Mouse (Mus musculus) Muller cell, postnatal 12 days (primary cell): ENCODE results near the gene Atp13a2.
A peak's percentile ranks its signal among the peaks of the same experiment; 100 is the strongest.

Experiments used
- DNase-seq: peaks from one replicate; pipeline ENCODE4 v3.0.0-alpha.2; 2015; ENCODE audit errors: inconsistent ontology term

Gene Atp13a2

DNA sequence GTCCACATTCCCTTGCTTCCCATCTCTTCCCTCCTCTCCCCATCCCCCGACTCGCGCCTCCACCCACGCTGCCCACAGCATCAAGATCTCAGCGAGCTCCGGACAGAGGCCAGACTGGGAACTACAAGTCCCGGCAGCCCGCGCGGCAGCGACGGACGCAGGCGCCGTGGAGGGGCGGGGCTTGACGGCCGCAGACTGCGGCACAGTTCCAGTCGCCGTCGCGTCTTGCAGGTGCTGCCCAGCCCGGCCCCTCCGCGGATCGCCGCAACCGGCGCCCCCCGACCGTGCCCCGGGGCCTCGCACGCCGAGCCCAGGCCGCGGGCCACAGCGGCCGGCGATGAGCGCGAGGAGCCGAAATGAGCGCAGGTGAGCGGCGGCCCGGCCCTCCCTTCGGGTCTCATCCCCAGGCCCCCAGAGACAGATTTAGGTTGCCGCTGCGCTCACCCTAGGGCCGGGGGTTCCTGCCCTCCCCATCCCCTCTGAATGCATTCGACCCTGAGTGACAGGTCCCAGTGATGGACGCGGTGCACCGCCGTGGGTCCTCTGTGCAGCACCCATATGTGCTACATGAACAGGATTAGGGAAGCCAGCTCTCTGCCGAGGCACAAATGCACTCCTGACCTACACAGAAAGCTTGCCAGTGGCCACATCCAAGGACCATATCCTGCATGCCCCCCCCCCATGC, at the start of gene Atp13a2:
Gene Atp13a2, plus strand, starts transcription at position 163 of the 685 bp plus-strand sequence.
- peak; percentile 92 for DNase-seq

DNA sequence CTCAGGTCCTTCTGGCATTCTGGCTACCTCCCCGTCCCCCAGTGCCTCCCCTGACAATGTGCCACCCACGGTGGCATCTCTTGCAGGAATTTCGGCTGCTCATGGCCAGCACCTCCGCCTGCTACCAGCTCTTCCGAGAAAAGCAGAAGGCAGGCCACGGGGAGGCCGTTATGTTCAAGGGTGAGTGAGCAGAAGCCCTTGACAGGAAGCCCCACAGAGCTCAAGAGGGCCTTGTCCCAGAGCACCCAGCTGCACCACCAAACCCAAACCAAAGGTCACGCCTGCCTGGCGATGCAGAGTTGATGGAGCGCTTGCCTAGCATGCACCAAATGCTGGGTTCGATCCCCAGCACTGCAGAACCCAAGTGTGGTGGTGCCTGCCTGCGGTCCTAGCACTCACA, 42.3 kb upstream of the Atp13a2 start:
- DNase-seq: no peak

DNA sequence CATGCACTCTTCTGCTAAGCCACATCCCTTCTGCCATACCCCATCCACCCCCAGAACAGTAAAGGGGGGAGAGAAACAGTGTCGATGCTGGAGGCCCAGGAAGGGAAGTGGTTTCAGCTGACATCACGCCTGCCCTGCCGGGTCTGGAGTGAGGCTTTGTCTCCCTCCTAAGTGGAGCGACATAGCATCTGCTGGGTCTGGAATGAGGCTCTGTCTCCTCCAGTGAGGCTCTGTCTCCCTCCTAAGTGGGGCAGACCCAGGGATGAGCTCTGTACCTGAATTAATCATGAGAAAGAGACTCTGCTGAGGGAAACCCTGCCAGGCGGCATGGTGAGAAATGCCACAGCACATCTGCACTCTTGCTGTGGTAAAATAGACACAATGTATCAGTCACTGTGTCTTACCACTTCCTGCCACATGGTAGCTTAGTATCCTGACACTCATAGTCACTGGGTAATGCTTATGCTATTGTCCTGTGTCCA, 41.7 kb upstream of the Atp13a2 start:
- peak; percentile 38 for DNase-seq

DNA sequence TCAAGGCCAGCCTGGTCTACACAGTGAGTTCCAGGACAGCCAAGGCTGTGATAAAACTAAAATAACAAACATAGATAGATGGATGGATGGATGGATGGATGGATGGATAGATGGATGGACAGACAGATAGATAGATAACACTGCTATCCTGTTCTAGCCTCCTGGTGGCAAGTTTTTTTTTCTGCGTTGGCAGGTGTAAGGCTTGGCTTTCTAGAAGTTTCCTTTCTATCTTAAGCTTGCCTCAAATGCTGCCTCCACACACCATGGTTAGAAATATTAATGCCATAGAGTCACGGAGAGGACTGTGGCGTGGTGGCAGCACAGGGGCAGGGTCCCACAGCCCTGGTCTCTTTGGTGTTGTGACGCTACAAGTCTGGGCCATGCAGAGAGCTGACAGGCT, 41.1 kb upstream of the Atp13a2 start:
- no peak for DNase-seq

DNA sequence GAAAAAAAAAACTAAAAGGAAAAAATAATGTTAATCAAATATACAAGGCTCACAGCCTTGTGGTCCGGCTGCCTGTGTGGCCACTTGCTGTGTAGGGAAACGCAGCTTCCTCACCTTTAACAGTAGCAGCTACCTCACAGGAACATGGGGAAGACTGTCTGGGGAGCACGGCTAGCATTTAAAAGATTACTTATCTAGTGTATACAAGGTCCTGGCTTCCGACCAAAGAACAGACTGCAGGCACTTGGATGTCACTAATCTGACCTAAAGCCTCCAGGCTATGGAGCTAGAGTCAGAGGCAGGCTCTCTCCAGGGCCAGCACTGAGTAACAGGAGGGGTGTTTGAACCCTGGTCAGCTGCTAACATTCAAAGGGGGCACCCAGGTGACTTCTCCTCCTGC, 40.6 kb upstream of the Atp13a2 start:
- no peak for DNase-seq

DNA sequence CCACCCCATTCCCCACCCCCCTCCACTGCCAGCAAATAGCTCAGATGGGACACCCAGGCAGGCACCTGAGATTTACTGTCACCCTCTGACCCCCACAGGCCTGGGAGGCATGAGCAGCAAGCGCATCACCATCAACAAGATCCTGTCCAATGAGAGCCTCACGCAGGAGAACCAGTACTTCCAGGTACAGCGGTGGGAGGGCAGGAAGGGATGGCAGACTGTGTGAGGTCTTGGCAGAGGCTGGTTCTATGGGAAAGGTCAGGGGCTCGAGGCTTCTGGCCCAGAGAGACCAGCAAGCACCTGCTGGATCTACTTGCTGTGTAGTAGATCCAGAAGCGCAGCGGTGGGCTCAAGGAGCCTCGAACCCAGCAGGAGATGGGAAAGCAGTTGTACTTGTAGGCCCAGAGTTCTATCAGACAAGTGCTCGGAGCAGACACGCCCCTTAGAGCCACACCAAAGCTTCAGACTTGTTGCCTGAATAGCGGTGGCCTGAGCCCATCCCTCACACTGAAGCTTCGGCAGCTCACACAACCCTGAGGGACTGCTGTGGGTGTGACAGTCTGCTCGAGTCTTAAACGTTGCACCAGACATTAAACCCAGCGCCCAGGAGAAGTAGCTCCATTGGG, 40.0 kb upstream of the Atp13a2 start:
- no peak for DNase-seq

DNA sequence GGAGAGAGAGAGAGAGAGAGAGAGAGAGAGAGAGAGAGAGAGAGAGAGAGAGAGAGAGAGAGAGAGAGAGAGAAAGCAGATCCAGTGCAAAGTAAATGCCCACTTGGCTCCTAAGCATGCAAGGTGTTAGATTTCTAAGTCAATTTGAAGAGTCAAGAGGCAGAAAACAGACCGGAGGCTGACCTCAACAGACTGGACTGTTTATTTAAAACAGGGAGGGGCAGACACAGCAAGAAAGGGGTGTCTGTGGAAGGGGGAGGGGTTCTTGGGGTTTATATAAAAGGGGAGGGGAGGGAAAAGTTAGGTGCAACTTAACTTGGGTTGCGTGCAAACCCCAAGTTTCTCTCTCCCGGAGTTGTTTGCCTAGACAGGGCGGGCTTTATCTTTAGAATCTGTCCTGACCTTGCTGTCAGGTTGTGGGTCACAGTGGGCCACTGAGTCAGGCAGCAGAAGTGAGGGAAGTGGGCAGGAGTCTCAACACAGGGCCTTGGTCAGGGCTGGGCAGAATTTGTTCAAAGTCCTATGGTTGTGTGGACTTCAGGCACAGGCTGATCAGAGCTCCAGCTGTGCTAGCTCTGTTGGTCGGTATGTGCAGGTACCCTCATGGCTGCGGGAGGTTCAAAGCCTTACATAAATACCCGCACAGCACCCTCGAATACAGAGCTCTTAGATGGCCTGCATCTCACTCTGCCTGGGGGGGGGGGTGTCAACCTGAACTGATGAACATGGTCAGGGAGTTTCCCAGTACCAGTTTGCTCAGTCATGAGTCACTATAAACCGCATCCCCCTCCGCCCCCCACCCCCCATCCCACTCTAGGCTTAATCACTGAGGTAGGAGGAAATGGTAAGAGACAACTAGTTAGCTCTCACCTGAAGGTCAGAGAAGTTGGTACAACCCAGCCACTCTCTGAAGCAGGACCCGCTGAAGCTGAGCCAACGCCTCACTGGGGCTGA, 38.9 kb upstream of the Atp13a2 start:
- no peak for DNase-seq

DNA sequence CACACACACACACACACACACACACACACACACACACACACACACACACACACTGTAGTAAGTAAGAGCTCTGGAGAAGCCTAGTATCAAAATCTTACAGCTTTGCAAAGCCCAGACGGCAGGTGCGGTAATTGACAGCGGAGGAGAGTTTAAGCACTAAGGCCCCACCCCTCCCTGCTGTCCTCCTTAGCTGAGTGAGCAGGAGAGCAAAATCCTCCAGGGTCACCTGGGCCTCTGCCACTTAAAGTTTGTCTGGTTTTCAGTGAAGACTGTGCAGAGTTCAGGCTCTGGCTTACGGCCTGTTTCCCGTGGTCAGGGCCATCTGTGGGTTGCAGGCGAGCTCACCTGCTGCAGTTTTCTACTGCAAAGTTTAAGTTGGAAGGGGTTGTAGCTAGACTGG, 38.2 kb upstream of the Atp13a2 start:
- no peak for DNase-seq

DNA sequence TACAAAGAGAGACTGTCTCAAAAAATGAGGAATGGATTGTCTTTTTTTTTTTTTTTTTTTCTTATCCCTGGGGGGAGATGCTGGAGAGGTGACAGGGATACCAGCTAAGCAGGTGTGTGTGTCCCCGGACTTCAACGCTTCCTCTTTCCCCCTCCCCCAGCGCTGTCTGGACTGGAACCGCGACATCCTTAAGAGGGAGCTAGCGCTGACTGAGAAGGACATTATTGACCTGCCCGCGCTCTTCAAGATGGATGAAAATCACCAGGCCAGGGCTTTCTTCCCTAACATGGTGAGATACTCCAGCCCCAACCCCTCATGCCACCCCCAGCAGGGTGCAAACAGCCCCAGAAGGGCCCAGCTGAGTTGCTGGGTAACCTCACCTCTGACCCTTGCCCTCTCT, 37.6 kb upstream of the Atp13a2 start:
- no peak for DNase-seq

DNA sequence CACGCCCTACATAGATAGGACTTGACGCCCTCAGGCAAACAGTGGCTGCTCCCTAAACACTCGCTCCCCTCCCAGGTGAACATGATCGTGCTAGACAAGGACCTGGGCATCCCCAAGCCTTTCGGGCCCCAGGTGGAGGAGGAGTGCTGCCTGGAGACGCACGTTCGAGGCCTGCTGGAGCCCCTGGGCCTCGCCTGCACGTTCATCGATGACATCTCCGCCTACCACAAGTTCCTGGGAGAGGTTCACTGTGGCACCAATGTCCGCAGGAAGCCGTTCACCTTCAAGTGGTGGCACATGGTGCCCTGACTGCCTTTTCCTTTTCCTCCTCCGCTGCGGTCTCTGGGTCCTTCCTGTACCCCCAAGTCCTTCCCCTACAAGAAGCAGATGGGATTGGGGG, 37.1 kb upstream of the Atp13a2 start:
- no peak for DNase-seq

DNA sequence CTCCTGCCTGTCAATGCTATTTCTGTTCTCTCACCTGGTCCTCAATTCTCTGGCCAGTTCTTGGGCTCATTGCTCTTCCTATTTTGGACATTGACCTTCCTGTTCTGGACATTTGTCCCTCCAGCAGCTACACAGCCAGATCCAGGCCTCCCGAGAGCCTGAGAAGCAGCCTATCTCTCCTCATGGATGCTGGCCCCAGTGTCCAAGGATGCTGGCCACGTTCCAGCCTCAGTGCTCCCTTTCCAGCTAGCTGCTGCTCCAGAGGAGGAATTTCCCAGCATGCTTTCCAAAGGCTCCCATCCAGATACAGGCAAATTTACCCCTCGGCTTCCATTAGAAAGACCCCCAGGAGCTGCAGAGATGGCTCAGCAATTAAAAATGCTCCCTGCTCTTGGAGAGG, 36.1 kb upstream of the Atp13a2 start:
- DNase-seq: no peak

DNA sequence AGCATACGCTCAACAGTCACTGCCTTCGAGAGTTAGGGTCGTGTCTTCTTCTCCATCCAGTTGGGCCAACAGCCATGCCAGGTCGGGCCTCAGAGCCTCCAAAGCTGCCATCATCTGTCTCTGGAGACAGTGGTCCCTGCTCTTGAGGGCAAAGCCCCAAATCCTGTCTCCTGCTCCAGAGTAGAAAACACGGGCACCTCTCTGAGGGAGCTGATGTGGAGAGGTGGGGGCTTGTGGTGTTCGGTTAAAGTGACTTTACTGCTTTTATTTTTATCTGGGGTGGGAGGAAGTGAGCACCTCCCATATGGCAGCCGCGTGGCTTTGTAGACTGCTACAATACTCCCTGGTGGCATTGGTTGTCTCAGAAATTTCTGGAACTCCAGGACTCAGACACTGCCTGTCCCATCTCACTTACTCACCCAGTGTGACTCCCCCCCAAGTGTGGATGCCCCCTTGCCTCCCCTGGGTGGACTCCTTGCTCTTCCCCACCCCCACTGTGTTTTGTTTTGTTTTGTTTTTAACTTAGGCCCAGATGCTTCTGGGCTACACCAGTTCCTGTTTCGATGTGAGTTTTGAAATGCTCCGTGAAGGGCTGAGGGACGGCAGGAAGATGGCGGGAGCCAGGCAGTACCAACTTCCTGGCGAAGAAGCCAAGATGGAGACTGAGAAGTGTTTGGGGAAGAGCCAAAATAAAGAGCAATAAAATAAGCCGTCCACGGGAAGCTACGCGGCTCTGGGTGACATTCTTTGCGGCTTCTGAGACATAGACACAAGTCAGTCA, 34.6 kb upstream of the Atp13a2 start:
- no peak for DNase-seq

DNA sequence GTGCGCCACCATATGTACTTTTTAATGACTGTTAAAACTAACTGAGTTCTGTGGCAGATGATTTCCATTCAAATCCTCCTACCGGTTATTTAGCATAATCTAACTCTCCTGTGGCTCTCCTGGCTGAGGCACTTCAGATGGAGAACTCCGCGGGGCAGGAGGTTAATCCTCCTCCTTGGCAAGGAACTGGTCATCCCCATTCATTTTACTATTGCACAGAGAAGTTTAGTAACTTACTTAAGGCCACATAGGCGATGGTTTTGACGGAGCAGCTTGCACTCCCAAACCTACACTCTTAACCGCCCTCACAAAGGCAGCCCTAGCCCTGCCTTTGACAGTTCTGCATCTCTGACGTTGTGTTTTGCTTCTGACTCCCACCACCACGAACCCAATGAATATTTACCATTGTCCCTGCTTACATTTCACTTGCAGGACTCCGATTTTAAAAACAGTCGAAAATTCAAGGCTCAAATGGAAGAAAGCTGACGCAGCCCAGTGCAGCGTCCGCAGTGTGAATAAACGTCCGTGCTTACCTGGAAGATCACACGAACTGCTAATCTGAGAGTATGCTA, 29.5 kb upstream of the Atp13a2 start:
- DNase-seq: no peak

DNA sequence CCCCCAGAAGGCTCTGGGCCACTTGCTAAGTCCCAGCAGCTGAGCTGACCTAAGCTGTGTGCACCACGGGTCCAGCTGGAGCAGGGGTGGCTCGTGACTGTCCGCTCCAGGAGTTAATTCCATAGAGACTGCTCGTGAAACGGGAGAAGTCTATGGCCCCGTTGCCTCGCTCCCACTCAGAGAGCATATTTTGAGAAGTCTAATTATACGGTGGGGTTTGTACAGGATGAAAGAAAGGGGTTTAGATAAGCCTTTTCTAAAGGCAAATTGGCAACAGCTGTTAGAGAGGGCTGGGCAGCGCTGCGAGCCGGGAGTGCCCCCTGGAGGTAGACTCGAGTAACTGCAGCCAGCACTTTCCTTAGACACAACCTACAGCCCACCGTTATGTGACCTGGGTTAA, 28.9 kb upstream of the Atp13a2 start:
- peak; percentile 76 for DNase-seq

DNA sequence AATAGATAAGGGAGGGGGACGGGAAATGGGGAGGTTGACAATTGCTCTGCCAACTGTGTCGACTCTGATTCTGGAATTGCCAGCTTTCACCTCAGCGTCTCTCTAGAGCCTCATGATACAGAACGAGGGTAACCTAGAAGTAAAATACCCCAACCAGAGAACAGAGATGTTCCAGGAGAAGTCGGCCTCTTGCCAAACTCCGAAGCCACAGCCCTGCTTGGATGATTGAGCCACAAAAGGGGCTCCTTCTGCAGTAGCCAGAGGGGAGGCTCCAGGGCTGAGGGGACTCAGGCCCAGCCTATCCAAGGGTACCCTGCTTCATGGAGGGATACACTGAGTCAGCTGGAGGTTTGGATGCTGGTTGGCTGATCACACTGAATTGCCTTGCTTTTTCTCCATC, 28.4 kb upstream of the Atp13a2 start:
- DNase-seq: no peak

DNA sequence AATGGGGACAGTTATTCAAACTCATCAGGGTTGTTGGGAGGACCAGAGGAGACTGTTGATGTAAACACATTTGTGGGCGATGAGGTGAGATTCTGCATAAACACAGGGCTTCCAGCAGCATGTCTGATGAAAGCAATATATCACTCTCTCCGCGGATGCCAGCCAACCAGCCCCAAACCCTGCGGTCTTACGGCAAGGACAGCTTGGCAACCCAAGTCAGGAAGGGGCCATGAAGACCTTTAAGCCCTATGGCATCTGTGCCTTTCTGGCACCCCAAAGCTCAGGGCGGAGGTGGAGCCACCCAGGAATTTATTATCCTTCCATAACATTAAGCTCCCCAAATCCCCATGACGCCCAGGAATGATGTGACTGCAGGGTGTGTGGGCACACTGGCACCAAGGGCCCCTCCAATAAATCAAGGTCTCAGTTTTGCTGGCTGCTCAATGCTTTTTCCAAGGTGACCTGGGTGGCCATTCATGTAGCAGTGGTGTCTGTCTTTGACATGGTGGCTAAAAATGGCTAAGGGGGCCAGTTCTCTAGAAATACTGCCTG, 27.5 kb upstream of the Atp13a2 start:
- DNase-seq: no peak

DNA sequence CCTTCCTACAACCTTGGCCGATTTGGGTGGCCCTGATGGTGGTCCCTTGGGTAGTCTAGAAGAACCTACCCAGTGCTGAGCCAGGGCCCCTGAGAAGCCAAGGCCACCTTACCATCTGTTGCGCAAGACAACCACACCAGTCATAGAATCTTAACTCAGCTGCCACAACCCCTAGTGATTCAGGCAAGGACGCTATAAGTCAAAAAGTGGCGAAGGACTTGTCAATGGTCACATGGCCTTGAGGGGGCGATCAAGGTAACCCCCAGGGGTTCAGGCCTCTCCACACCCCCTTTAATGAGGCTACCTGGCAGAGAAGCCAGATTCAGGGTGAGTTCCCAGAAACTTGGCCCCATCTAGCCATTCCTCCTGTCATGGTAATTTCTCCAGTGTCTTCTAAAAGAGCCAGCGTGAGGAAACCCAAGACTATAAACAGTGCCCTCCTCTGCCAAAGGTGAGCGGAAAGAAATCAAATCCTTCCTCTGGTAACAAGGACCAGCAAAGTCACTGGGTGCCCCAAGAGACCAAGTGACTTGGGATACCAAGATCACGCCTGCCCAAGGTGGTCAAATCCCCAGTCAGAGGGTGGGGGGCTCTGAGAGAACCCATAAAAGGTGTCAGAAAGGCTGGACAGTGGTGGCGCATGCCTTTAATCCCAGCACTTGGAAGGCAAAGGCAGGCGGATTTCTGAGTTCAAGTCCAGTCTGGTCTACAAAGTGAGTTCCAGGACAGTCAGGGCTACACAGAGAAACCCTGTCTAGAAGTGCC, 26.8 kb upstream of the Atp13a2 start:
- DNase-seq: no peak

DNA sequence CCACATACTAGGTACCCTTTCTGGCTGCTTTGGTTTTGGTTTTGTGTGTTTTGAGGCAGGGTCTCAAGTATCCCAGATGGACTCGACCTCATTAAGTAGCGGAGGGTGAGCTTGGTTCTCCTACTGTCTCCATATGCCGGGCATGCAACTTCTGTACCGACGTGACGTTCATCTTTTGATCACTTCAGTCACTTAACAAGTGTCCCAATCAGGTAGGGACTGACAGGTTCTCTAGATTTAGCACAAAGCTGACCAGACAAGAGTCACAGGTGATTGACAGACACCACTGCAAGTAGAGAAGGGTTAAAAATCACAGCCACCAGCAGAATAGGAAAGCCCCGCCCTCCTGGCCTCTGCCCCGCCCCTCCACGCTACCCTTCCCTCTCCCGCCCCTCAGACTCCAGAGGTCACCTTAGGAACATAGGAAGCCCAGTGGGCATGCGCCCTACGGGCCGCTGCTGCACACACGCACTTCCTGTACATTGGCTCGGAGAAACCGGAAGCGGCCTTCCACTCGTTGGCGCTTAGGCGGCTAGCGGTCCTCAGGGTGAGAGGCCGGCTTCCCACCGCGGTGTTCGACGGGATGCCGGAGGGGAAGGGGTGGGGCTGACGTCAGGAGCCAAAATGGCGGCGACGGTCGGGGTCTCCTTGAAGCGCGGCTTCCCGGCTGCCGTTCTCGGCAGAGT, 25.7 kb upstream of the Atp13a2 start, which contains the start of gene Sdhb:
Gene Sdhb, plus strand, starts transcription at position 423 of the 686 bp plus-strand sequence.
- peak; percentile 97 for DNase-seq

DNA sequence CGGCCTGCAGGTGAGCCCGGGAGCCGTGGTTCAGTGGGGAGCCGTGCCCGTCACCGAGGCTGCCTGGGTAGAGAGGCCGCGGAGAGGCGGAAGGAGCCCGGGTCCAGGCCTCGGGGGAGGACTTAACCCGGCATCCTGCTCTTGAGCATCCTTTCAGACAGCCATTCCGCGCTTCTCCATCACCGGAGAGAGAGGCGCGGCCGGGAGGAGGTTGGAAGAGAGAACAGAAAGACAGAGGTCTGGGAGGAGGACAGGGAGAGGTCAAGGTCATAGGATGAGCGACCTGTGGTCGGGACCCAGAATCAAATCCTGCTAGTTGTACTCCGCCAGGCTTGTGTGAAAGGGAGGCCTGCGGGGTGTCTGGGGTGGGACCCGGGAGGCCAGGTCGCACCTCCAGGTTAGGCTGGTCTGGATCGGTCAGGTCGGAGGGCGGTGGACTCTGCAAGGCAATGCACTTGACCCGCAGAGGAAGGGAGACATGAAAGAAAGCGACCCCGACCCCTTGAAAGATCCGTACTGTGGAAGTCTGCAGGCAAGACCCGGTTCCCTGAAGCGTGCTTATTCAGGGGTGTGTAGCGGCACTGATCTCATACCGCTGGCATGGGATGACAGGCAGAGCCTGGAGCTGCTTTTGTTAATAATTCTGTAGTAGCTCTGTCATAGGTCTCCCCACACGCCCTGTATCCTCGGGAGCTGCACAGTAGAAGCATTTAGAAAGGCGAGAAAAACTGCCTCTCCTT, 25.0 kb upstream of the Atp13a2 start:
- DNase-seq: peak; percentile 40
